Mouse (Mus musculus) forebrain, postnatal 0 days (tissue): ENCODE measurements around the gene Fancg. TPM values are rescaled to one million over a fixed set of nuclear protein-coding genes. Genes with fewer than 3 reads are reported as not detected.
"Not testable (repeated sequence)": the region's sequence is repeated elsewhere in the genome, so short reads cannot be mapped to it uniquely, and the experiment has no call there.

Experiments used
- ATAC-seq: fragments of 200-750 bp; cut with Nextera tagmentation; 2 replicates; pipeline ENCODE4 v1.8.0; 2017; ENCODE audit warnings: mild to moderate bottlenecking, moderate library complexity
- DNase-seq: peaks from one replicate; pipeline ENCODE4 v3.0.0-alpha.2; 2015
- H3K27ac ChIP-seq: fragments of 300-500 bp; sonication (generic); 2 replicates; pipeline ENCODE4 v1.5.1; 2014; ENCODE audit warnings: low read depth, mild to moderate bottlenecking, antibody characterized with exemption, low read length, moderate library complexity, mixed read lengths
- H3K27me3 ChIP-seq: fragments of 300-500 bp; sonication (generic); 2 replicates; pipeline ENCODE4 v1.6.1; 2014; ENCODE audit warnings: mild to moderate bottlenecking, low read length, mixed read lengths; ENCODE audit not compliant: insufficient read depth
- H3K36me3 ChIP-seq: fragments of 300-500 bp; sonication (generic); 2 replicates; pipeline ENCODE4 v1.6.1; 2014; ENCODE audit warnings: mild to moderate bottlenecking, moderate library complexity; ENCODE audit not compliant: insufficient read depth
- H3K4me1 ChIP-seq: fragments of 300-500 bp; sonication (generic); 2 replicates; pipeline ENCODE4 v1.6.1; 2014; ENCODE audit warnings: antibody characterized with exemption; ENCODE audit not compliant: insufficient read depth
- H3K4me2 ChIP-seq: fragments of 300-500 bp; sonication (generic); 2 replicates; pipeline ENCODE4 v1.6.1; 2014; ENCODE audit warnings: low read depth, mild to moderate bottlenecking, moderate library complexity
- H3K4me3 ChIP-seq: fragments of 300-500 bp; sonication (generic); 2 replicates; pipeline ENCODE4 v1.5.1; 2014; ENCODE audit warnings: low read depth, low read length, mixed read lengths
- H3K9ac ChIP-seq: fragments of 300-500 bp; sonication (generic); 2 replicates; pipeline ENCODE4 v1.6.1; 2014; ENCODE audit warnings: mild to moderate bottlenecking
- H3K9me3 ChIP-seq: fragments of 300-500 bp; sonication (generic); 2 replicates; pipeline ENCODE4 v1.6.1; 2016; ENCODE audit warnings: low read length
- CTCF ChIP-seq: sonication (generic); IDR thresholded peaks from 2 replicates; pipeline ENCODE4 v1.5.1; 2016; ENCODE audit warnings: antibody characterized with exemption, control low read depth, low read depth
- WGBS: fragments of 180-500 bp; shearing (Covaris S2); extraction: QIAGEN DNeasy Blood & Tissue Kit; methylation state at CpG from one replicate; pipeline ENCODE4 v1.1.7; 2014; 5-methylcytosine and 5-hydroxymethylcytosine counted together
- polyA plus RNA-seq: library from polyadenylated mRNA; unstranded; fragments of >200 nt; fragmentation: Nextera tagmentation; extraction: Ambion mirVana; gene quantifications from 2 replicates; pipeline ENCODE4 v1.2.1, GENCODE M21; 2015
- total RNA-seq: library from RNA; depleted of rRNA; stranded (reverse); fragments of >200 nt; gene quantifications from 2 replicates; pipeline ENCODE4 v1.2.3, GENCODE M21; 2014

Fancg gene
- total and polyA plus RNA-seq, 2 experiments from 2014 or later: 12.4 to 21.8 TPM

GRCm38 (mm10) chr4:43019176-43019575 is 8.9 kb upstream of the Fancg start:
- H3K36me3 ChIP-seq: peaks cover 65% of the 10 kb centered on the region
- no peaks in the 10 kb centered on the region for H3K27me3 ChIP-seq
- 91% methylated on average over 10 of the region's 10 CpGs for WGBS
- H3K4me1 ChIP-seq: 0 out of 2 replicates have a peak, but pooled peaks cover 2% of the 10 kb centered on the region
- no peak overlapping the region for H3K4me2 ChIP-seq
- ATAC-seq (no peak), DNase-seq (no peak)
- TF ChIP-seq CTCF: no peak
- no peak overlapping the region for H3K4me3 ChIP-seq
- H3K27ac ChIP-seq: no peak overlapping the region
- H3K9me3 ChIP-seq: no peaks in the 10 kb centered on the region
- H3K9ac ChIP-seq: no peak overlapping the region

- Histone ChIP-seq H3K9me3 (no peaks in the 10 kb centered on the region), H3K4me1 (no peaks in the 10 kb centered on the region), H3K9ac (no peak overlapping the region), H3K36me3 (peaks cover 59% of the 10 kb centered on the region), H3K4me2 (no peak overlapping the region), H3K27me3 (no peaks in the 10 kb centered on the region), H3K27ac (no peak overlapping the region), H3K4me3 (no peak overlapping the region)
- WGBS: 93% methylated on average over 4 of the region's 4 CpGs
- TF ChIP-seq CTCF: no peak
- no peak for DNase-seq
- ATAC-seq: no peak
Observed at GRCm38 (mm10) chr4:43018156-43018555, 7.8 kb upstream of the Fancg start.

GRCm38 (mm10) chr4:43012091-43012490 is 1.8 kb upstream of the Fancg start:
- no peak for TF ChIP-seq CTCF
- no peaks in the 10 kb centered on the region for H3K27me3 ChIP-seq
- H3K4me3 ChIP-seq: no peak overlapping the region
- no peak overlapping the region for H3K27ac ChIP-seq
- WGBS: 98% methylated on average over 1 of the region's 1 CpGs
- no peak overlapping the region for H3K4me2 ChIP-seq
- DNase-seq (no peak), ATAC-seq (no peak)
- H3K4me1 ChIP-seq: peaks cover 8% of the 10 kb centered on the region; the same call in 1 of the 2 replicates
- no peak overlapping the region for H3K9ac ChIP-seq
- peaks cover 4% of the 10 kb centered on the region for H3K36me3 ChIP-seq
- H3K9me3 ChIP-seq: no peaks in the 10 kb centered on the region

GRCm38 (mm10) chr4:43005765-43006164 is 4.5 kb downstream of the Fancg start:
- TF ChIP-seq CTCF: peak; percentile 56
- no peak overlapping the region for H3K27ac ChIP-seq
- WGBS: 53% methylated on average over 2 of the region's 2 CpGs
- peaks cover 5% of the 10 kb centered on the region; the same call in 1 of the 2 replicates for H3K4me1 ChIP-seq
- ATAC-seq (no peak), DNase-seq (peak; percentile 6)
- H3K36me3 ChIP-seq: peaks cover 8% of the 10 kb centered on the region; the same call in 1 of the 2 replicates
- no peak overlapping the region for H3K9ac ChIP-seq
- H3K27me3 ChIP-seq: no peaks in the 10 kb centered on the region
- no peak overlapping the region for H3K4me3 ChIP-seq
- H3K9me3 ChIP-seq: no peaks in the 10 kb centered on the region
- H3K4me2 ChIP-seq: no peak overlapping the region

DNA sequence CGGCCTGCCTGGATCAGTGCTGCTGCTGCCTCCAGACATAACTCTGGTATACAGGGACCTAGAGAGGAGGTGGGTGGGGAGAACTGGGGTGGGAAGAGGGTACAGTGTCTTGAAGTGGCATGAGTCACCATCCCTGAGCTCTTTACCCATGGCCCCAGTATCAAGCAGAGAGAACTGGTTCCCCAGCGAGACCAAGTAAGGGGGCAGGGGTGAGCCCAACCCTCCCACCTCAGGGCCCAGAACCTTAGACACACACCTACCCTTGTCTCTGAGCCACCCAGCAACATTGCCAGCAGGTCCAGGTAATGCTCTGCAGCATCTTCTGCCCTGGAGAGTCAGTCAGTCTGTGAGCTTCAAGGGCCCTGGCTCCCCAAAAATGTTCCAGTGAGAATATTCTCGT is 5.4 kb downstream of the Fancg start:
- 95% methylated on average over 3 of the region's 3 CpGs for WGBS
- Histone ChIP-seq H3K27me3 (no peaks in the 10 kb centered on the region), H3K4me1 (peaks cover 4% of the 10 kb centered on the region; the same call in 1 of the 2 replicates), H3K4me2 (no peak overlapping the region), H3K36me3 (peaks cover 8% of the 10 kb centered on the region; the same call in 1 of the 2 replicates), H3K9me3 (no peaks in the 10 kb centered on the region), H3K4me3 (no peak overlapping the region), H3K9ac (no peak overlapping the region), H3K27ac (no peak overlapping the region)
- no peak for TF ChIP-seq CTCF
- ATAC-seq (no peak), DNase-seq (no peak)

- 77% methylated on average over 12 of the region's 12 CpGs for WGBS
- ATAC-seq: no peak
- H3K4me2 ChIP-seq: no peak overlapping the region
Observed at GRCm38 (mm10) chr4:43002756-43003439, 7.4 kb downstream of the Fancg start.

GRCm38 (mm10) chr4:43001272-43001671 is 9.0 kb downstream of the Fancg start:
- no peak for ATAC-seq

More at GRCm38 (mm10) chr4:43002756-43003439, 7.4 kb downstream of the Fancg start:
- H3K4me3 ChIP-seq: no peak overlapping the region
- no peak for TF ChIP-seq CTCF
- no peak overlapping the region for H3K9ac ChIP-seq
- H3K4me1 ChIP-seq: peaks cover 12% of the 10 kb centered on the region
- no peaks in the 10 kb centered on the region for H3K27me3 ChIP-seq
- no peaks in the 10 kb centered on the region for H3K9me3 ChIP-seq
- no peak overlapping the region for H3K27ac ChIP-seq
- no peak for DNase-seq
- H3K36me3 ChIP-seq: peaks cover 8% of the 10 kb centered on the region; the same call in 1 of the 2 replicates

GRCm38 (mm10) chr4:43000141-43000986 is 9.9 kb downstream of the Fancg start, which contains the start of gene Vcp:
Vcp (minus strand) TSS chr4:43000507.
- not testable (repeated sequence) for H3K9me3 ChIP-seq, H3K36me3 ChIP-seq, H3K27me3 ChIP-seq
- DNase-seq (peak; percentile 100), ATAC-seq (peak; percentile 98)
- H3K27ac ChIP-seq: peak within 1 kb of the TSS; percentile 98
- H3K4me1 ChIP-seq: peaks cover 18% of the 10 kb centered on the region
- peak within 1 kb of the TSS; percentile 97 for H3K9ac ChIP-seq
- H3K4me2 ChIP-seq: peak within 1 kb of the TSS; percentile 58
- WGBS: under 1% methylated on average over 47 of the region's 56 CpGs
- H3K4me3 ChIP-seq: peak within 1 kb of the TSS; percentile 82

More at GRCm38 (mm10) chr4:43001272-43001671, 9.0 kb downstream of the Fancg start:
- H3K36me3 ChIP-seq: peaks cover 8% of the 10 kb centered on the region; the same call in 1 of the 2 replicates
- peaks cover 18% of the 10 kb centered on the region for H3K4me1 ChIP-seq
- H3K4me3 ChIP-seq: no peak overlapping the region
- no peak overlapping the region for H3K9ac ChIP-seq
- no peak for DNase-seq
- TF ChIP-seq CTCF: no peak
- no peaks in the 10 kb centered on the region for H3K27me3 ChIP-seq
- WGBS: 81% methylated on average over 2 of the region's 2 CpGs
- peak overlapping the region; percentile 76 for H3K27ac ChIP-seq
- H3K9me3 ChIP-seq: no peaks in the 10 kb centered on the region
- no peak overlapping the region for H3K4me2 ChIP-seq
